ENCODE assay signal across 19 mouse cellular contexts in the genomic region with DNA sequence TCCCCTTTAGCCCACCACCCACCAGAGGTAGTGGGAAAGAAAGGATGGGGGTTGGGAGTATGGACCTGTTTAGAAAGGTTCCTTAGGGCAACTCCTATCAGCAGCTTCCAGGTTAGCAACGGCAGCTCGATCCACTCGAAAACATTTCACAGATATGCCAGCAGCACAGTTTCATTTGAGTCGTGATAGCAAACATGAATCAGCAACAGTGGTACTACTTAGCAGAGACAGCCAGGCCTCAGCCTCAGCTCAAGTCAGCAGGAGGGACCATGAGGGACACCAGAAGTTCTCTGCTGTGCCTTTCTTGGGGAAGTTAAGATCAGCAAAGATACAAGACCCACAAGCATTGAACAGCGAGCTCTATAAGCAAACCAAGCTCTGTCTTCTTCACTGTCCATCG.
"Had no signal": no experiment of that assay in that cellular context is flagged by ENCODE, and none has a peak within 500 bp of the region (broad histone marks: within the 10 kb centered on the region; RNA-seq: fewer than 3 reads in every experiment).

No protein-coding gene starts in this region.

- H3K9me3 ChIP-seq: kidney, embryonic 15.5 days; limb, embryonic 10.5 days; limb, embryonic 13.5 days; midbrain, embryonic 12.5 days; neural tube, embryonic 13.5 days; stomach, embryonic 15.5 days had no signal

- H3K4me3 ChIP-seq: kidney, embryonic 15.5 days; limb, embryonic 10.5 days; limb, embryonic 13.5 days; midbrain, embryonic 12.5 days; myocyte; neural tube, embryonic 13.5 days; stomach, embryonic 15.5 days had no signal

- H3K4me1 ChIP-seq: kidney, embryonic 15.5 days; midbrain, embryonic 12.5 days; neural tube, embryonic 13.5 days had no signal

- ATAC-seq: intestine, postnatal 0 days; lung, postnatal 0 days; midbrain, embryonic 16.5 days had no signal

- DNase-seq: kidney, adult 8-10 months; kidney, postnatal 10 days; kidney, postnatal 4 days; retina, postnatal 1 day; right cerebral cortex, postnatal 25 days; spleen, adult 18-20 months; thymus, postnatal 25 days had no signal

- H3K9ac ChIP-seq: kidney, embryonic 15.5 days; limb, embryonic 13.5 days; lung, embryonic 14.5 days; midbrain, embryonic 12.5 days; neural tube, embryonic 13.5 days; stomach, embryonic 15.5 days had no signal

- H3K27ac ChIP-seq: kidney, embryonic 15.5 days; limb, embryonic 10.5 days; limb, embryonic 13.5 days; macrophage; midbrain, embryonic 12.5 days; neural tube, embryonic 13.5 days; stomach, embryonic 15.5 days had no signal

- H3K4me2 ChIP-seq: kidney, embryonic 15.5 days; limb, embryonic 13.5 days; lung, embryonic 14.5 days; midbrain, embryonic 12.5 days; neural tube, embryonic 13.5 days; stomach, embryonic 15.5 days had no signal

- H3K36me3 ChIP-seq: kidney, embryonic 15.5 days; limb, embryonic 10.5 days; limb, embryonic 13.5 days; midbrain, embryonic 12.5 days; neural tube, embryonic 13.5 days; stomach, embryonic 15.5 days had no signal

- H3K27me3 ChIP-seq: kidney, embryonic 15.5 days; limb, embryonic 13.5 days; midbrain, embryonic 12.5 days; neural tube, embryonic 13.5 days; stomach, embryonic 15.5 days had no signal
